Mouse (Mus musculus) limb, embryonic 11.5 days (tissue): Measurements from ENCODE around the gene Ctnnal1. TPM values are rescaled to one million over a fixed set of nuclear protein-coding genes. Genes with fewer than 3 reads are reported as not detected.
"Not testable (repeated sequence)": the region's sequence is repeated elsewhere in the genome, so short reads cannot be mapped to it uniquely, and the experiment has no call there.

Experiments used
- ATAC-seq: fragments of 200-750 bp; cut with Nextera tagmentation; 2 replicates; pipeline ENCODE4 v1.8.0; 2017; ENCODE audit warnings: low read depth; ENCODE audit not compliant: insufficient number of reproducible peaks, low FRiP score, low TSS enrichment
- DNase-seq: peaks from one replicate; pipeline ENCODE4 v3.0.0-alpha.2; 2015; ENCODE audit warnings: low spot score
- H3K27ac ChIP-seq: fragments of 300-500 bp; sonication (generic); replicated peaks from 2 replicates; pipeline ENCODE4 v1.5.1; 2014; ENCODE audit warnings: low read depth, mild to moderate bottlenecking, low read length
- H3K27me3 ChIP-seq: fragments of 300-500 bp; sonication (generic); 2 replicates; pipeline ENCODE4 v1.6.1; 2014; ENCODE audit warnings: mild to moderate bottlenecking, low read length, mixed read lengths; ENCODE audit not compliant: control insufficient read depth, insufficient read depth
- H3K36me3 ChIP-seq: fragments of 300-500 bp; sonication (generic); 2 replicates; pipeline ENCODE4 v1.6.1; 2014; ENCODE audit warnings: mild to moderate bottlenecking, low read length, moderate library complexity, mixed read lengths; ENCODE audit not compliant: control insufficient read depth, insufficient read depth
- H3K4me1 ChIP-seq: fragments of 300-500 bp; sonication (generic); 2 replicates; pipeline ENCODE4 v1.6.1; 2014; ENCODE audit warnings: low read length, mixed read lengths; ENCODE audit not compliant: control insufficient read depth, insufficient read depth
- H3K4me2 ChIP-seq: fragments of 300-500 bp; sonication (generic); 2 replicates; pipeline ENCODE4 v1.6.1; 2014; ENCODE audit warnings: low read depth, mild to moderate bottlenecking, moderate library complexity; ENCODE audit not compliant: severe bottlenecking
- H3K4me3 ChIP-seq: fragments of 300-500 bp; sonication (generic); 2 replicates; pipeline ENCODE4 v1.5.1; 2014; ENCODE audit warnings: low read depth, low read length
- H3K9ac ChIP-seq: fragments of 300-500 bp; sonication (generic); 2 replicates; pipeline ENCODE4 v1.6.1; 2014; ENCODE audit warnings: mild to moderate bottlenecking, low read length
- H3K9me3 ChIP-seq: fragments of 300-500 bp; sonication (generic); 2 replicates; pipeline ENCODE4 v1.6.1; 2016; ENCODE audit warnings: low read length; ENCODE audit not compliant: control insufficient read depth
- WGBS: fragments of 180-500 bp; shearing (Covaris S2); extraction: QIAGEN DNeasy Blood & Tissue Kit; methylation state at CpG from one replicate; pipeline ENCODE4 v1.1.7; 2014; 5-methylcytosine and 5-hydroxymethylcytosine counted together
- polyA plus RNA-seq: library from polyadenylated mRNA; unstranded; fragments of >200 nt; fragmentation: Nextera tagmentation; extraction: Ambion mirVana; gene quantifications from 2 replicates; pipeline ENCODE4 v1.2.1, GENCODE M21; 2014

Ctnnal1 gene
- polyA plus RNA-seq, 1 experiment from 2014 or later, result 36.2 TPM

DNA sequence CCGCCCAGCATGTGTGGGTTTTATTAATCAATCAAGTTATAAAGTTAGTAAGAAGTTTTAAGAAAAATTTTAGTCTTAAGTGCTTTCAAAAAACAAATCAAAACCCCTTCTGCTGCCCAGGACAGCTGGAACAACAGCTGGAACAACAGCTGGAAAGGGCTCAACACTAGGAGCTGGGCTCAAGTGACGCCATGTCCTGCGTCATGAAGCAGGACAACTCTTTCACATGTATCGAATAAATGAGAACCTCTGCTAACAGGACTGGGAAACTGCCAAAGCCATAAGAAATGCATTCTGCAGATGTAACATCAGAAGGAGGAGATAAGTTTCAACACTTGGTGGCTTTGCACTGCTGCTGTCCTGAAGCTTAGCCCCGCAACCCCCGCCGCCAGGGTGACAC lies 14.0 kb upstream of the Ctnnal1 start:
- H3K9ac ChIP-seq, result no peak overlapping the region
- H3K4me1 ChIP-seq, result no peaks in the 10 kb centered on the region
- no peak overlapping the region for H3K4me2 ChIP-seq
- no peaks in the 10 kb centered on the region for H3K27me3 ChIP-seq
- WGBS, result 95% methylated on average over 7 of the region's 7 CpGs
- no peak for ATAC-seq
- H3K4me3 ChIP-seq, result no peak overlapping the region
- DNase-seq, result no peak
- H3K27ac ChIP-seq, result no peak overlapping the region
- peaks cover 3% of the 10 kb centered on the region for H3K36me3 ChIP-seq
- no peaks in the 10 kb centered on the region for H3K9me3 ChIP-seq

DNA sequence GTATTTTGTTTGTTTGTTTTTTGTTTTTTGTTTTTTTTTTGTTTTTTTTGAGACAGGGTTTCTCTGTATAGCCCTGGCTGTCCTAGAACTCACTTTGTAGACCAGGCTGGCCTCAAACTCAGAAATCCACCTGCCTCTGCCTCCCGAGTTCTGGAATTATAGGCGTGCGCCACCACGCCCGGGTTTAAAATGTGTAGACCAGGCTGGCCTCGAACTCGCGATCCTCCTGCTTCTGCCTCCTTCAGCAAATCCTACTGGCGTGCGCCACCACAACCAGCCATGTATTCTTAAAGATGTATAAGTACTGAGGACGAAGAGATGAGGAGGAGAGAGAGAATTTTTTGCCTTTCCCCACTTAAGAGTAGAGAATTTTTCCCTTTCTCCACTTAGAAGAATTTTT lies 5.6 kb upstream of the Ctnnal1 start:
- not testable (repeated sequence) for H3K36me3 ChIP-seq, H3K27ac ChIP-seq, ATAC-seq, H3K27me3 ChIP-seq, H3K4me2 ChIP-seq, H3K4me3 ChIP-seq, DNase-seq, H3K9ac ChIP-seq, H3K4me1 ChIP-seq, H3K9me3 ChIP-seq
- 94% methylated on average over 11 of the region's 11 CpGs for WGBS

DNA sequence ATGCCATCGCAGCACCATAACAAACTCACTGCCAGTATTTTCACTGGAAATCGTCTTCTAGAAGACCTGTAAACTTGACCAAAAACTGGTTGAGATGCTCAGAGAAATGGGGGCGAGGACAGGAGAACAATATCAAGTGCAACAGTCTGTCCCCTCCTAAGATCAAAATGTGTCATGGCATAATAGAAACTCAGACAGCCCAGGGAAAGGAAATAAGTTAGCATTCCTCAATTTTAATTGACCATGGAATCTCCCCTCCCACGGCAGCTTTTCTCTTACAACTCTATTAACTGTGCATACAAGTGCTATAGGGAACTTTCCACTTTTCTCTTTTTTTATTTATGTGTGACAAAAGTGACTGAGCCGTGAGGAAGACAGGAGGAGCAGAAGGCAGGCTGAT lies 2.8 kb upstream of the Ctnnal1 start:
- Histone ChIP-seq H3K4me3 (no peak overlapping the region), H3K27me3 (no peaks in the 10 kb centered on the region)
- 88% methylated on average over 5 of the region's 5 CpGs for WGBS

DNA sequence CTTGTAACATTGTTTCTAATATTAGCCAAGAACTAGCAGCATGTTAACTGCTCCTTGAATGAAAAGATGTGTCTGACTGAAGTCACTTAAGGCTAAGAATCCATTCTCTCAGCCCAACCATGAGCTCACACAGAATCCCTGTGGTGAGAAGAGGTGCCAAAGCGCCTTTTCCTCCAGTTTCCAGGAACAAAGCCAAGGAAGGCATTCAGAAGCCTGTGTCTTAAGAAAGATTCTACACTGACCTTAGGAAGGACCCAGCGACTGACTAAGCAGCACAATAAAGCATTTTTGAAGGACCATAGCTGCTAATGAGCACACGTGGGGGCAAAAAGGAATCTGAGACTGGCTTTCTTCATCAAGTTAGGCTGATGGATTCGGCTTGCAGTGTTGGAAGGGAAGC lies 983 bp upstream of the Ctnnal1 start:
- Histone ChIP-seq H3K9me3 (no peaks in the 10 kb centered on the region), H3K4me1 (peaks cover 7% of the 10 kb centered on the region; the same call in 1 of the 2 replicates), H3K4me2 (no peak overlapping the region), H3K27ac (no peak overlapping the region), H3K4me3 (no peak overlapping the region), H3K36me3 (no peaks in the 10 kb centered on the region), H3K9ac (no peak overlapping the region), H3K27me3 (no peaks in the 10 kb centered on the region)
- DNase-seq (no peak), ATAC-seq (no peak)
- WGBS, result 60% methylated on average over 4 of the region's 4 CpGs

More for the DNA sequence above, 2.8 kb upstream of the Ctnnal1 start:
- no peak overlapping the region for H3K9ac ChIP-seq
- H3K4me1 ChIP-seq, result peaks cover 7% of the 10 kb centered on the region; the same call in 1 of the 2 replicates
- ATAC-seq, result no peak
- no peak overlapping the region for H3K4me2 ChIP-seq
- H3K27ac ChIP-seq, result no peak overlapping the region
- no peak for DNase-seq
- H3K9me3 ChIP-seq, result no peaks in the 10 kb centered on the region
- H3K36me3 ChIP-seq, result no peaks in the 10 kb centered on the region

DNA sequence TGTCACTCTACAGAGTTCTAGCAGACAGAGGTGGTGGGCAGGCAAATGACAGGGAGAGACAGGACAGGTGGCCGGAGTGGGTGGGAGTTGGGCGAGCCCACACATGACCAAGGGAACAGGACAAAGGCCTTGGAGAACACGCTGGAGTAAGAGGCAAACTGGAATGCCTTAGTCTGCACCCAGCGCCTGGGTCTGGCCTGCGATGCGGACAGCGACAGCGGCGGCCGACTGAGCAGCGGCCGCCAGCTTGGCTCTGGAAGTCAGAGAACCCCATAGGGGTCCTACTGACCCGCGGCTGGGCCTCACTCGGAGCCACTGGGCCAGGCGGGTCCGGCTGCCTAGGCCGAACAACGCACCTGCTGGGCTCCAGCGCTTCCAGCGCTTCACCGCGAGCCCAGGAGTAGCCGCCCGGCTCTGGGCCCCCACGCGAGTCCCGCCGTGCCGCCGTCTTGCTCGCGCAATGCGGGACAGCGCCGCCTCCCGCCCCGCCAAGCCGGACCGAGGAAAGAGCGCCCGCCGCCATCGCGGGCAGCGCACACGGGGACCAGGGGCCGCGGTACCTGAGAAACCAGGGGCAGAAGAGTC lies 479 bp downstream of the Ctnnal1 start:
- H3K9me3 ChIP-seq, result no peaks in the 10 kb centered on the region
- no peaks in the 10 kb centered on the region for H3K36me3 ChIP-seq
- DNase-seq, result peak; percentile 62
- H3K4me2 ChIP-seq, result peak overlapping the region; percentile 92
- under 1% methylated on average over 41 of the region's 49 CpGs for WGBS
- H3K27me3 ChIP-seq, result no peaks in the 10 kb centered on the region
- H3K9ac ChIP-seq, result peak overlapping the region; percentile 87
- peak overlapping the region; percentile 85 for H3K4me3 ChIP-seq
- H3K4me1 ChIP-seq, result peaks cover 7% of the 10 kb centered on the region; the same call in 1 of the 2 replicates
- peak; percentile 65 for ATAC-seq
- peak overlapping the region; percentile 62 for H3K27ac ChIP-seq

DNA sequence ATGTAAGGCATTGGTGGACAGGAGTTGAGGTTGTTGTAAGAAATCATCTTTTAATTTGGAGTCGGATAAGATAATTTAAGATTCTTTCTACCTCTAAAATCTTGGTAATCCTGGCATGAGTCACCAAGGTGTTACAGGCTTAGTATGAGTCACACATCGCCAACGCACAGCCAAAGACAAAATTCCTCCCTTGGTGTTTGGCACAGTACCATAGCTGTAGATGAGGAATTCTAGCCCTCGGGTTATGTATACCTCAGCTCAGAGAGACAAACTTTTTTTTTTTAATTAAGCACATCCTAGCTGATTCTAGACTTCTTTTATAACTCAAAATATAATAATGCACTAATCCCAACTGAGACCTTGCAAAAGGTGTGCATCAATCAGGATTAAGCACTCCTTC lies 972 bp downstream of the Ctnnal1 start:
- H3K36me3 ChIP-seq, result no peaks in the 10 kb centered on the region
- peaks cover 7% of the 10 kb centered on the region; the same call in 1 of the 2 replicates for H3K4me1 ChIP-seq
- no peaks in the 10 kb centered on the region for H3K27me3 ChIP-seq
- 62% methylated on average over 4 of the region's 4 CpGs for whole genome bisulfite sequencing
- no peak for DNase-seq
- no peak for ATAC-seq
- peak overlapping the region; percentile 92 for H3K4me2 ChIP-seq
- H3K4me3 ChIP-seq, result peak overlapping the region; percentile 85
- peak overlapping the region; percentile 87 for H3K9ac ChIP-seq
- no peak overlapping the region for H3K27ac ChIP-seq
- H3K9me3 ChIP-seq, result no peaks in the 10 kb centered on the region

DNA sequence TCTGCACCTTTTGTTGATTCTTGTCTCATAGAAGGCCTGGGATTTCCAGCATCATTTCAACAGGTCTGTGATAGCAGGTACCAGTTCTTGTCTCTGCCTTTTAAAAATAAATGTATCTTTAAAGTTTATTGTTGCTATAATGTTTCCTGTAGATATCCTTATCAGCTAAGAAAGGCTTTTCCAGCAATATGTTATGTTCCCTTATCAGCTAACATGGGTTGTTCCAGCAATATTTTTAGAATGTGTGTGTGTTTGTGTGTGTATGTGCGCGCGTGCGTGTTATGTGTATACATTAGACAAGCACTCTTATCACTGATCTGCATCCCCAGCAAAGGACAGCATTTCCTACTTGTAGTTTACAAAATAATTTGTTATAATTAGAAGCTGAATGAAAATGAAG lies 3.4 kb downstream of the Ctnnal1 start:
- no peak for ATAC-seq

DNA sequence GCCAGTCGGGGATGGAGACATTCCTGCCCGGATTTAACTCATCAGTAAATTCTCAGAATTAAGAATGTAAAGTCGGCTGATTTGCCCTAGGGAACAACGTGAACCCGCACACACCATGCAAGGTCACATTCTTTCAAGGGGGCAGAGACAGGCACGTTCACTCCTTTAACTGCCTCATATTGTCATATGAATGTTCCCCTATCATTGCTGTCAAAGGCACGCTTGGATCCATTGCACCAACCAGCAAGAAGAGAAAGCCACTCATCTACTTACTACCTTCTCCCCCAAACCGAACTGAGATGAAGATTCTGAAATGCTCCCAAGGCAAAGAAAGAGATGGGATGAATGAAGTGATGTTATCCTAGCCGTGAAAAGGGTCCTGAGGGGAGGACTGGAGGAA lies 6.3 kb downstream of the Ctnnal1 start:
- no peak overlapping the region for H3K4me3 ChIP-seq
- no peak overlapping the region for H3K9ac ChIP-seq
- no peaks in the 10 kb centered on the region for H3K27me3 ChIP-seq
- no peak overlapping the region for H3K4me2 ChIP-seq
- no peaks in the 10 kb centered on the region for H3K9me3 ChIP-seq
- WGBS, result 84% methylated on average over 9 of the region's 9 CpGs
- DNase-seq (no peak), ATAC-seq (no peak)
- no peaks in the 10 kb centered on the region for H3K36me3 ChIP-seq
- peaks cover 3% of the 10 kb centered on the region; the same call in 1 of the 2 replicates for H3K4me1 ChIP-seq
- H3K27ac ChIP-seq, result no peak overlapping the region

More for the DNA sequence above, 3.4 kb downstream of the Ctnnal1 start:
- H3K4me3 ChIP-seq, result no peak overlapping the region
- H3K27me3 ChIP-seq, result no peaks in the 10 kb centered on the region
- no peaks in the 10 kb centered on the region for H3K9me3 ChIP-seq
- no peak overlapping the region for H3K4me2 ChIP-seq
- H3K9ac ChIP-seq, result no peak overlapping the region
- no peaks in the 10 kb centered on the region for H3K36me3 ChIP-seq
- no peak for DNase-seq
- over 99% methylated on average over 4 of the region's 4 CpGs for WGBS
- no peak overlapping the region for H3K27ac ChIP-seq
- H3K4me1 ChIP-seq, result peaks cover 7% of the 10 kb centered on the region; the same call in 1 of the 2 replicates
